Mouse (Mus musculus): ENCODE measurements around the gene Tmigd3. TPM values are rescaled to one million over a fixed set of nuclear protein-coding genes. Genes with fewer than 3 reads are reported as not detected.

Tmigd3 gene
- polyA plus RNA-seq (2012; rRNA removed) = 0.52 TPM in 1 of 2 replicates, not detected in the other

GRCm38 (mm10) chr3:105870558-105870957 lies at the start of gene Tmigd3, which contains the start of gene Adora3:
Tmigd3 (plus strand) TSS chr3:105870903.
Adora3 (plus strand) TSS chr3:105870858.
- Histone ChIP-seq H3K4me1 (ENCODE audit: control insufficient read depth, insufficient read depth, low read length) (no peaks in the 10 kb centered on the region), H3K4me3 (replicated peaks; ENCODE audit: insufficient read depth, low read depth, low read length) (no peak within 1 kb of the TSS), H3K27ac (ENCODE audit: insufficient read depth, low read length) (no peak within 1 kb of the TSS), H3K27me3 (ENCODE audit: control insufficient read depth, insufficient read depth, low read length) (no peaks in the 10 kb centered on the region)
- no peak for DNase-seq
- WGBS = 84% methylated on average over 3 of the region's 3 CpGs
- no peak for TF ChIP-seq CTCF (IDR thresholded peaks at IDR 0.05; ENCODE audit: borderline replicate concordance, insufficient read depth, low read depth, low read length)

GRCm38 (mm10) chr3:105821504-105821903 lies 49.2 kb upstream of the Tmigd3 start:
- H3K27ac ChIP-seq (ENCODE audit: insufficient read depth, low read length) = no peak overlapping the region
- no peaks in the 10 kb centered on the region for H3K4me1 ChIP-seq (ENCODE audit: control insufficient read depth, insufficient read depth, low read length)
- WGBS = 92% methylated on average over 3 of the region's 3 CpGs
- H3K4me3 ChIP-seq (replicated peaks; ENCODE audit: insufficient read depth, low read depth, low read length) = no peak overlapping the region
- no peak for DNase-seq
- TF ChIP-seq POLR2A (IDR thresholded peaks at IDR 0.05; ENCODE audit: borderline replicate concordance, insufficient read depth, low read length) (no peak), CTCF (IDR thresholded peaks at IDR 0.05; ENCODE audit: borderline replicate concordance, insufficient read depth, low read depth, low read length) (no peak)
- H3K27me3 ChIP-seq (ENCODE audit: control insufficient read depth, insufficient read depth, low read length) = no peaks in the 10 kb centered on the region

GRCm38 (mm10) chr3:105823609-105824008 lies 47.1 kb upstream of the Tmigd3 start:
- no peak for TF ChIP-seq POLR2A (IDR thresholded peaks at IDR 0.05; ENCODE audit: borderline replicate concordance, insufficient read depth, low read length)
- DNase-seq = no peak
- Histone ChIP-seq H3K4me1 (ENCODE audit: control insufficient read depth, insufficient read depth, low read length) (no peaks in the 10 kb centered on the region), H3K27me3 (ENCODE audit: control insufficient read depth, insufficient read depth, low read length) (no peaks in the 10 kb centered on the region), H3K27ac (ENCODE audit: insufficient read depth, low read length) (no peak overlapping the region), H3K4me3 (replicated peaks; ENCODE audit: insufficient read depth, low read depth, low read length) (no peak overlapping the region)

GRCm38 (mm10) chr3:105824103-105824502 lies 46.6 kb upstream of the Tmigd3 start:
- no peak for DNase-seq
- WGBS = 42% methylated on average over 5 of the region's 5 CpGs
- TF ChIP-seq POLR2A (IDR thresholded peaks at IDR 0.05; ENCODE audit: borderline replicate concordance, insufficient read depth, low read length) (no peak), CTCF (IDR thresholded peaks at IDR 0.05; ENCODE audit: borderline replicate concordance, insufficient read depth, low read depth, low read length) (no peak)

GRCm38 (mm10) chr3:105824704-105825103 lies 46.0 kb upstream of the Tmigd3 start:
- TF ChIP-seq POLR2A (IDR thresholded peaks at IDR 0.05; ENCODE audit: borderline replicate concordance, insufficient read depth, low read length) (no peak), CTCF (IDR thresholded peaks at IDR 0.05; ENCODE audit: borderline replicate concordance, insufficient read depth, low read depth, low read length) (no peak)
- Histone ChIP-seq H3K4me3 (replicated peaks; ENCODE audit: insufficient read depth, low read depth, low read length) (no peak overlapping the region), H3K4me1 (ENCODE audit: control insufficient read depth, insufficient read depth, low read length) (no peaks in the 10 kb centered on the region), H3K27ac (ENCODE audit: insufficient read depth, low read length) (no peak overlapping the region), H3K27me3 (ENCODE audit: control insufficient read depth, insufficient read depth, low read length) (no peaks in the 10 kb centered on the region)
- no peak for DNase-seq
- WGBS = 53% methylated on average over 2 of the region's 2 CpGs

More at GRCm38 (mm10) chr3:105824103-105824502, 46.6 kb upstream of the Tmigd3 start:
- no peaks in the 10 kb centered on the region for H3K4me1 ChIP-seq (ENCODE audit: control insufficient read depth, insufficient read depth, low read length)
- H3K27ac ChIP-seq (ENCODE audit: insufficient read depth, low read length) = no peak overlapping the region
- no peak overlapping the region for H3K4me3 ChIP-seq (replicated peaks; ENCODE audit: insufficient read depth, low read depth, low read length)
- H3K27me3 ChIP-seq (ENCODE audit: control insufficient read depth, insufficient read depth, low read length) = no peaks in the 10 kb centered on the region

GRCm38 (mm10) chr3:105825501-105826161 lies 45.1 kb upstream of the Tmigd3 start:
- Histone ChIP-seq H3K27me3 (ENCODE audit: control insufficient read depth, insufficient read depth, low read length) (no peaks in the 10 kb centered on the region), H3K27ac (ENCODE audit: insufficient read depth, low read length) (no peak overlapping the region), H3K4me1 (ENCODE audit: control insufficient read depth, insufficient read depth, low read length) (no peaks in the 10 kb centered on the region), H3K4me3 (replicated peaks; ENCODE audit: insufficient read depth, low read depth, low read length) (no peak overlapping the region)
- TF ChIP-seq POLR2A (IDR thresholded peaks at IDR 0.05; ENCODE audit: borderline replicate concordance, insufficient read depth, low read length) = no peak
- no peak for TF ChIP-seq CTCF (IDR thresholded peaks at IDR 0.05; ENCODE audit: borderline replicate concordance, insufficient read depth, low read depth, low read length)
- no peak for DNase-seq
- 66% methylated on average over 7 of the region's 7 CpGs for WGBS

GRCm38 (mm10) chr3:105831584-105831983 lies 39.1 kb upstream of the Tmigd3 start:
- Histone ChIP-seq H3K27me3 (ENCODE audit: control insufficient read depth, insufficient read depth, low read length) (no peaks in the 10 kb centered on the region), H3K4me1 (ENCODE audit: control insufficient read depth, insufficient read depth, low read length) (no peaks in the 10 kb centered on the region), H3K4me3 (replicated peaks; ENCODE audit: insufficient read depth, low read depth, low read length) (no peak overlapping the region), H3K27ac (ENCODE audit: insufficient read depth, low read length) (no peak overlapping the region)
- TF ChIP-seq POLR2A (IDR thresholded peaks at IDR 0.05; ENCODE audit: borderline replicate concordance, insufficient read depth, low read length) (no peak), CTCF (IDR thresholded peaks at IDR 0.05; ENCODE audit: borderline replicate concordance, insufficient read depth, low read depth, low read length) (no peak)
- WGBS = 97% methylated on average over 3 of the region's 3 CpGs
- no peak for DNase-seq

GRCm38 (mm10) chr3:105835875-105836274 lies 34.8 kb upstream of the Tmigd3 start:
- no peaks in the 10 kb centered on the region for H3K27me3 ChIP-seq (ENCODE audit: control insufficient read depth, insufficient read depth, low read length)
- no peak for DNase-seq
- WGBS = 73% methylated on average over 3 of the region's 3 CpGs
- no peak overlapping the region for H3K27ac ChIP-seq (ENCODE audit: insufficient read depth, low read length)
- TF ChIP-seq POLR2A (IDR thresholded peaks at IDR 0.05; ENCODE audit: borderline replicate concordance, insufficient read depth, low read length) = no peak
- TF ChIP-seq CTCF (IDR thresholded peaks at IDR 0.05; ENCODE audit: borderline replicate concordance, insufficient read depth, low read depth, low read length) = no peak
- no peak overlapping the region for H3K4me3 ChIP-seq (replicated peaks; ENCODE audit: insufficient read depth, low read depth, low read length)
- no peaks in the 10 kb centered on the region for H3K4me1 ChIP-seq (ENCODE audit: control insufficient read depth, insufficient read depth, low read length)

All from cerebellum, adult 2 months (tissue).